Mouse (Mus musculus) midbrain, embryonic 11.5 days (tissue): Measurements from ENCODE around the gene Ube2j1. TPM values are rescaled to one million over a fixed set of nuclear protein-coding genes. Genes with fewer than 3 reads are reported as not detected.
A peak's percentile ranks its signal among the peaks of the same experiment; 100 is the strongest.

Experiments
- ATAC-seq: fragments of 200-750 bp; cut with Nextera tagmentation; 2 replicates; pipeline ENCODE4 v1.8.0; 2017; ENCODE audit warnings: moderate TSS enrichment, moderate library complexity; ENCODE audit not compliant: low FRiP score
- DNase-seq: peaks from one replicate; pipeline ENCODE4 v3.0.0; 2015; ENCODE audit warnings: low spot score; ENCODE audit errors: missing footprints
- H3K27ac ChIP-seq: fragments of 300-500 bp; sonication (generic); 2 replicates; pipeline ENCODE4 v1.5.1; 2014; ENCODE audit warnings: low read depth, low read length
- H3K27me3 ChIP-seq: fragments of 300-500 bp; sonication (generic); 2 replicates; pipeline ENCODE4 v1.6.1; 2014; ENCODE audit warnings: mild to moderate bottlenecking, low read length, moderate library complexity, mixed read lengths; ENCODE audit not compliant: control insufficient read depth, insufficient read depth
- H3K36me3 ChIP-seq: fragments of 300-500 bp; sonication (generic); 2 replicates; pipeline ENCODE4 v1.6.1; 2014; ENCODE audit warnings: mild to moderate bottlenecking, low read length, moderate library complexity, mixed read lengths; ENCODE audit not compliant: control insufficient read depth, insufficient read depth
- H3K4me1 ChIP-seq: fragments of 300-500 bp; sonication (generic); 2 replicates; pipeline ENCODE4 v1.6.1; 2014; ENCODE audit warnings: low read length; ENCODE audit not compliant: control insufficient read depth, insufficient read depth
- H3K4me2 ChIP-seq: fragments of 300-500 bp; sonication (generic); 2 replicates; pipeline ENCODE4 v1.6.1; 2014; ENCODE audit warnings: mild to moderate bottlenecking, moderate library complexity
- H3K4me3 ChIP-seq: fragments of 300-500 bp; sonication (generic); 2 replicates; pipeline ENCODE4 v1.5.1; 2014; ENCODE audit warnings: low read depth, low read length
- H3K9ac ChIP-seq: fragments of 300-500 bp; sonication (generic); 2 replicates; pipeline ENCODE4 v1.6.1; 2014; ENCODE audit warnings: low read length
- H3K9me3 ChIP-seq: fragments of 300-500 bp; sonication (generic); 2 replicates; pipeline ENCODE4 v1.6.1; 2016; ENCODE audit warnings: low read length; ENCODE audit not compliant: control insufficient read depth
- WGBS: fragments of 180-500 bp; shearing (Covaris S2); extraction: QIAGEN DNeasy Blood & Tissue Kit; methylation state at CpG from one replicate; pipeline ENCODE4 v1.1.7; 2014; 5-methylcytosine and 5-hydroxymethylcytosine counted together
- polyA plus RNA-seq: library from polyadenylated mRNA; unstranded; fragments of >200 nt; fragmentation: Nextera tagmentation; extraction: Ambion mirVana; gene quantifications from 2 replicates; pipeline ENCODE4 v1.2.1, GENCODE M21; 2014

Gene Ube2j1
- polyA plus RNA-seq, 1 experiment from 2014 or later: 59.6 TPM

- Histone ChIP-seq H3K27ac (no peak overlapping the region), H3K27me3 (no peaks in the 10 kb centered on the region), H3K9me3 (no peaks in the 10 kb centered on the region), H3K4me3 (no peak overlapping the region), H3K36me3 (0 out of 2 replicates have a peak, but pooled peaks cover 4% of the 10 kb centered on the region), H3K9ac (no peak overlapping the region), H3K4me1 (no peaks in the 10 kb centered on the region), H3K4me2 (no peak overlapping the region)
- DNase-seq (peak; percentile 37), ATAC-seq (no peak)
- 96% methylated on average over 11 of the region's 11 CpGs for WGBS
Measured at GRCm38 (mm10) chr4:33006844-33007243, 24.4 kb upstream of the Ube2j1 start.

- no peak for ATAC-seq
Measured at GRCm38 (mm10) chr4:33007443-33008217, 23.6 kb upstream of the Ube2j1 start.

GRCm38 (mm10) chr4:33010078-33010477 is 21.1 kb upstream of the Ube2j1 start:
- H3K27me3 ChIP-seq: no peaks in the 10 kb centered on the region
- H3K9me3 ChIP-seq: no peaks in the 10 kb centered on the region
- WGBS: 97% methylated on average over 1 of the region's 1 CpGs
- H3K36me3 ChIP-seq: peaks cover 20% of the 10 kb centered on the region; the same call in 1 of the 2 replicates
- H3K9ac ChIP-seq: no peak overlapping the region
- H3K4me2 ChIP-seq: no peak overlapping the region
- DNase-seq (no peak), ATAC-seq (no peak)
- H3K4me1 ChIP-seq: no peaks in the 10 kb centered on the region
- H3K4me3 ChIP-seq: no peak overlapping the region
- no peak overlapping the region for H3K27ac ChIP-seq

More at GRCm38 (mm10) chr4:33007443-33008217, 23.6 kb upstream of the Ube2j1 start:
- Histone ChIP-seq H3K36me3 (0 out of 2 replicates have a peak, but pooled peaks cover 7% of the 10 kb centered on the region), H3K9me3 (no peaks in the 10 kb centered on the region), H3K27me3 (no peaks in the 10 kb centered on the region), H3K4me1 (no peaks in the 10 kb centered on the region), H3K9ac (no peak overlapping the region), H3K27ac (no peak overlapping the region), H3K4me3 (no peak overlapping the region), H3K4me2 (no peak overlapping the region)
- DNase-seq: peak; percentile 44
- WGBS: 92% methylated on average over 9 of the region's 9 CpGs

GRCm38 (mm10) chr4:33012484-33012883 is 18.7 kb upstream of the Ube2j1 start:
- H3K36me3 ChIP-seq: peaks cover 17% of the 10 kb centered on the region; the same call in 1 of the 2 replicates
- H3K9me3 ChIP-seq: no peaks in the 10 kb centered on the region
- H3K4me1 ChIP-seq: no peaks in the 10 kb centered on the region
- peak; percentile 62 for DNase-seq
- no peak overlapping the region for H3K9ac ChIP-seq
- no peak for ATAC-seq
- no peaks in the 10 kb centered on the region for H3K27me3 ChIP-seq
- H3K4me2 ChIP-seq: no peak overlapping the region
- WGBS: 90% methylated on average over 4 of the region's 4 CpGs
- no peak overlapping the region for H3K4me3 ChIP-seq
- H3K27ac ChIP-seq: no peak overlapping the region

- DNase-seq (peak; percentile 96), ATAC-seq (peak; percentile 76; the same call in 1 of the 2 replicates)
- 61% methylated on average over 9 of the region's 9 CpGs for WGBS
- Histone ChIP-seq H3K9ac (no peak overlapping the region), H3K9me3 (no peaks in the 10 kb centered on the region), H3K27me3 (no peaks in the 10 kb centered on the region), H3K27ac (no peak overlapping the region), H3K4me2 (no peak overlapping the region), H3K4me1 (no peaks in the 10 kb centered on the region), H3K4me3 (no peak overlapping the region), H3K36me3 (peaks cover 8% of the 10 kb centered on the region; the same call in 1 of the 2 replicates)
Measured at GRCm38 (mm10) chr4:33018361-33018999, 12.7 kb upstream of the Ube2j1 start.

GRCm38 (mm10) chr4:33024420-33024819 is 6.8 kb upstream of the Ube2j1 start:
- Histone ChIP-seq H3K9ac (no peak overlapping the region), H3K9me3 (no peaks in the 10 kb centered on the region), H3K4me2 (no peak overlapping the region), H3K4me3 (no peak overlapping the region), H3K27ac (no peak overlapping the region), H3K4me1 (no peaks in the 10 kb centered on the region), H3K36me3 (no peaks in the 10 kb centered on the region), H3K27me3 (no peaks in the 10 kb centered on the region)
- ATAC-seq (no peak), DNase-seq (peak; percentile 56)
- WGBS: 81% methylated on average over 8 of the region's 8 CpGs

GRCm38 (mm10) chr4:33029104-33029503 is 2.1 kb upstream of the Ube2j1 start:
- H3K27ac ChIP-seq: no peak overlapping the region
- H3K27me3 ChIP-seq: no peaks in the 10 kb centered on the region
- H3K36me3 ChIP-seq: no peaks in the 10 kb centered on the region
- 92% methylated on average over 7 of the region's 7 CpGs for WGBS
- H3K4me2 ChIP-seq: no peak overlapping the region
- no peak overlapping the region for H3K4me3 ChIP-seq
- H3K9me3 ChIP-seq: no peaks in the 10 kb centered on the region
- ATAC-seq (no peak), DNase-seq (peak; percentile 44)
- H3K4me1 ChIP-seq: peaks cover 9% of the 10 kb centered on the region; the same call in 1 of the 2 replicates
- H3K9ac ChIP-seq: no peak overlapping the region

- Histone ChIP-seq H3K4me3 (peak overlapping the region; percentile 79), H3K4me1 (peaks cover 9% of the 10 kb centered on the region; the same call in 1 of the 2 replicates), H3K9me3 (peaks cover 4% of the 10 kb centered on the region; the same call in 1 of the 2 replicates), H3K36me3 (no peaks in the 10 kb centered on the region), H3K27ac (peak overlapping the region; percentile 91), H3K9ac (peak overlapping the region; percentile 97), H3K27me3 (no peaks in the 10 kb centered on the region), H3K4me2 (peak overlapping the region; percentile 67)
- ATAC-seq: peak; percentile 81
- DNase-seq: peak; percentile 98
- 1% methylated on average over 54 of the region's 55 CpGs for WGBS
Measured at GRCm38 (mm10) chr4:33030264-33031194, 687 bp upstream of the Ube2j1 start.
